Mouse (Mus musculus) G1E (cell line): ENCODE results near the gene Csrp2. TPM values are rescaled to one million over a fixed set of nuclear protein-coding genes. Genes with fewer than 3 reads are reported as not detected.

Source experiments
- ATAC-seq: 2 replicates; pipeline ENCODE4 v1.8.0; 2016; ENCODE audit warnings: mild to moderate bottlenecking; ENCODE audit not compliant: insufficient number of reproducible peaks, poor library complexity, low FRiP score, severe bottlenecking; ENCODE audit errors: extremely low read depth
- DNase-seq: peaks from one replicate; pipeline ENCODE4 v3.0.0; 2012; ENCODE audit warnings: low spot score
- H3K27me3 ChIP-seq: 2 replicates; pipeline ENCODE4 v1.6.1; 2012; ENCODE audit warnings: mild to moderate bottlenecking, low read length, inconsistent platforms; ENCODE audit not compliant: insufficient read depth
- H3K36me3 ChIP-seq: replicated peaks from 2 replicates; pipeline ENCODE3; 2012; ENCODE audit warnings: mild to moderate bottlenecking, inconsistent platforms
- H3K4me1 ChIP-seq: 2 replicates; pipeline ENCODE4 v1.6.1; 2012; ENCODE audit warnings: low read depth, low read length, inconsistent platforms, mixed read lengths; ENCODE audit not compliant: insufficient read depth
- H3K4me3 ChIP-seq: 2 replicates; pipeline ENCODE4 v1.5.1; 2012; ENCODE audit warnings: low read depth, mild to moderate bottlenecking, inconsistent platforms, low read length, moderate library complexity, mixed read lengths
- H3K9me3 ChIP-seq: replicated peaks from 2 replicates; pipeline ENCODE4 v1.6.1; 2012; ENCODE audit warnings: inconsistent platforms
- CTCF ChIP-seq: IDR thresholded peaks from 2 replicates; pipeline ENCODE4 v1.5.1; 2012; ENCODE audit warnings: low read depth, low read length, inconsistent platforms, mixed read lengths
- GATA1 ChIP-seq: IDR thresholded peaks from 2 replicates; pipeline ENCODE4 v1.6.1; 2012; ENCODE audit warnings: borderline replicate concordance, low read length, inconsistent platforms, mixed read lengths
- GATA2 ChIP-seq: IDR thresholded peaks from 2 replicates; pipeline ENCODE4 v1.6.1; 2012; ENCODE audit warnings: low read depth, low read length, inconsistent platforms, borderline replicate concordance
- POLR2AphosphoS5 ChIP-seq: IDR thresholded peaks from 2 replicates; pipeline ENCODE4 v1.6.1; 2012; ENCODE audit warnings: low read depth, low read length, inconsistent platforms; ENCODE audit not compliant: insufficient replicate concordance
- TAL1 ChIP-seq: conservative IDR thresholded peaks from 2 replicates; pipeline ENCODE4 v1.6.1; 2012; ENCODE audit warnings: low read depth, low read length, inconsistent platforms, mixed read lengths
- polyA plus RNA-seq: library from polyadenylated mRNA; stranded (reverse); fragments of >175 nt; gene quantifications from 2 replicates; pipeline ENCODE4 v1.2.3, GENCODE M21; 2012
- total RNA-seq, 2 experiments: library from RNA; stranded (forward) in 1 of 2; stranded (reverse) in 1 of 2; fragments of 200-1000 nt in 1 of 2; fragments of >200 nt in 1 of 2; fragmentation: Nextera tagmentation in 1 of 2; gene quantifications; 2 replicates each; pipeline ENCODE4 v1.2.3; 2014 to 2017

The Csrp2 gene
- total and polyA plus RNA-seq, 3 experiments, result 0.44 TPM; not detected in 2

- no peak for DNase-seq
- Histone ChIP-seq H3K36me3 (no peaks in the 10 kb centered on the region), H3K4me3 (no peak overlapping the region), H3K9me3 (peaks cover 2% of the 10 kb centered on the region; the same call in 1 of the 2 replicates), H3K27me3 (peaks cover 8% of the 10 kb centered on the region; the same call in 1 of the 2 replicates), H3K4me1 (no peaks in the 10 kb centered on the region)
- no peak for ATAC-seq
- no peak for TF ChIP-seq CTCF
- no peak for TF ChIP-seq GATA1
- no peak for TF ChIP-seq TAL1
- no peak for TF ChIP-seq GATA2
- TF ChIP-seq POLR2AphosphoS5, result no peak
These were observed 2.1 kb upstream of the Csrp2 start for GRCm38 (mm10) chr10:110917521-110917920.

DNA sequence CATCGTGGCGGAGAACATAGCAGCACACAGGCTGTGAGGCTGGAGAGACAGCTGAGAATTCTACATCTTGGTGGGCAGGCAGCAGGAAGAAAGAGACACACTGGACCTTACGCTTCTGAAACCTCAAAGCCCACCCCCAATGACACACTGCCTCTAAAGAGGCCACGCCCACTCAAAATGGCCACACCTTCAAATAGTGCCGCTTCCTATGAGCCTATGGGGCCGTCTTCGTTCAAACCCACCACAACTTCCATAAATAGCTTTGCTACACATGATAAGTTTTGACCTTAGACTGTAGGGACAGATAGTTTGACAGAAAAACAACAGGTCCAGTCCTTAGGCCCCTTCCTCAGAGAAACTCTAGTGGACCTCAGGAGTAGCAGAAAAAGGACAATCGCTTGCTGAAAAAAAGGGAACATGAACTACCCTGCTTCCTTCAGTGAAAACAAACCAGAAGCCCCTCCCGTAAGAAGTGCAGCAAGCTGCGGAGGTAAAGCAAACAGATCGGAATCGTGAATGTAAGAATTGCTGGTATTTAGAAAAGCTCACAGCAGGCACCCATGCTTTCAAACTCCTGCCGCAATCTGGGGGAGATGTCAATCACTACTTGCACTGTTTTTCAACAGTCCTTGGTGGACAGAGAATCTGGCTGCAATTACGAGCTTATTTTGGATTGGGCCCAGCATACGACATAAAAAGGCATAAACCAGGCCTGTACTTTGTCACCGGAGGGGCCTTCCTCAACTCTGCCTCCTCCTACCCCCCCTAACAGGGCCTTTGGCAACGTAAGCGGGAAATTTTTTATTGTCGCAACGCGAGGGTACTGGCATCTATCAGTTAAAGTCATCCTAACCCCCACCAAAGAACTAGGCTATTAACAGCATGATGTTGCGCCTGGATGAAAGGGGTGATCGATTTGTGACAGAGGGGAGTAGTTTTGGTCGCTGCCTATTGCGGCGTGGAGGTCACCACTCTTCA lies 886 bp upstream of the Csrp2 start:
- DNase-seq, result no peak
- no peak for TF ChIP-seq CTCF

DNA sequence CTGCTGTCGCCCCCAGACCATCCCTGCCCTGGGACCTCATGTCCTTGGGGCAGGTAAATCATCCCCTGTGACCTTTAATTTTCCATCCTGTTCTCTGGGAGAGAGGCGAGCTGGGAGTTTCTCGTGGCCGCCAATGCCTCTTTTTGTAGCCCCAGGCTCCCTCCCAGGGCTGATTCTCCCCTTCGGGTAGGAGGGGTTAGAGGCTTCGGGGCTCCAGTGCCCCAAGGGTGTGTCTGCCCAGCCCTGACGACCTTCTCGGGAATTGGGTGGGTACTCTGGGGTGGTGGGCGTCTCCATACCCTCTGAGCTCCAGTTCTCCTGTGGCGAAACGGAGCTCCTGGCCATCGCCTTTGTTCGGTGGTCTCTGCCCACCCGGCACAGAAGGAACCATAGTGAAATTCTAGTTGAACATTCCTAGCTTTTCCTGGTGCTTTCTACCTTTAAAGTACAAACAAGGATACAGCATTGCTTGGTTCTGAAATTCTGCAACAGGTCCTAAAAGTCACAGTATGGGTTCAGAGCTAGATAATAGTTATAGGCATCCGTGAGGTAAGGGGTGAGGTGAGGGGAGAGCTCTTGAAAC lies 870 bp downstream of the Csrp2 start:
- ATAC-seq (no peak), DNase-seq (no peak)
- no peaks in the 10 kb centered on the region for H3K4me1 ChIP-seq
- H3K9me3 ChIP-seq, result peaks cover 2% of the 10 kb centered on the region; the same call in 1 of the 2 replicates
- TF ChIP-seq TAL1, result no peak
- no peak for TF ChIP-seq GATA1
- no peak for TF ChIP-seq GATA2
- TF ChIP-seq CTCF, result no peak
- TF ChIP-seq POLR2AphosphoS5, result no peak
- peaks cover 8% of the 10 kb centered on the region; the same call in 1 of the 2 replicates for H3K27me3 ChIP-seq
- H3K36me3 ChIP-seq, result no peaks in the 10 kb centered on the region
- H3K4me3 ChIP-seq, result no peak overlapping the region

More for the DNA sequence above, 886 bp upstream of the Csrp2 start:
- Histone ChIP-seq H3K4me1 (no peaks in the 10 kb centered on the region), H3K9me3 (peaks cover 2% of the 10 kb centered on the region; the same call in 1 of the 2 replicates), H3K27me3 (peaks cover 8% of the 10 kb centered on the region; the same call in 1 of the 2 replicates), H3K36me3 (no peaks in the 10 kb centered on the region), H3K4me3 (no peak overlapping the region)
- ATAC-seq, result no peak

DNA sequence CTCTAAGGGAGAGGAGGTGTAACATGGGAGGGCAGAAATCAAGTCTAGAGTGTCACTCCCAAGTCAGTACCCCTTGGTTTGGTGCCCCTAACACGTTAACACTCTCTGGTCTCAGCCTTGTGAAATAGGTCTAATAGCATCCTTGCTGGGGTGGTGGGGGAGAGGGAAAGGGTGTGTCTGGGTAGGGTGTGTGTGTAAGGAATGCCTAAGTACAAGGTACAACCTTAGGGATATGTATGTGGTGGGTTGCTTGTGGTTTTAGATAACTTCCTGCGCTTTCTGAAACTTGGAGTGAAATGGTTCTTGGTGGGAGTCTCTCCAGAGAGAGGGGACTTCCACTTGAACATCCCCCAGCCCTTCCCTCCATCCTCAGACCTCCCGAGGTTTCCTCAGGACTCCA lies 2.3 kb downstream of the Csrp2 start:
- no peaks in the 10 kb centered on the region for H3K36me3 ChIP-seq
- peaks cover 8% of the 10 kb centered on the region; the same call in 1 of the 2 replicates for H3K27me3 ChIP-seq
- H3K4me1 ChIP-seq, result no peaks in the 10 kb centered on the region
- ATAC-seq, result no peak
- no peak overlapping the region for H3K4me3 ChIP-seq
- no peak for TF ChIP-seq TAL1
- no peak for TF ChIP-seq CTCF
- TF ChIP-seq GATA2, result no peak
- TF ChIP-seq GATA1, result no peak
- no peak for TF ChIP-seq POLR2AphosphoS5
- no peak for DNase-seq
- peaks cover 2% of the 10 kb centered on the region; the same call in 1 of the 2 replicates for H3K9me3 ChIP-seq

DNA sequence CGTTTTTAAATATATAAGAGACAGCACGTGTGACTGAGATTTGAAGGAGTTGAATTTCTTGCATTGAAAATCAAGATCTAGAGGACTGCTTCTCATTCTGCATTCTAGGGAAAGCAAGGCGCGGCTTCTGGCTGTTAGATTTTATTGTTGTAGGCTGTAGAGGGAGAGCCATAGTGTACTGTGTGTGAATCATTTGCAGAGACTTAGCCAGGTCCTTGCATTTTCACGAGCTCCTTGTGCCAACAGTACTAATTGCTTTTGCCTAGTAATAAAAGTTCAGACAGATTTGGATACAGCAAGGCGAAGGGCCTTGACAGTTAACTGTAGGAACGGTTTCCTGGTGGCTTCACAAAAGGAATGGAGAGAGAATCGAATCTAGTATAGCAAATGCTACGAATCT lies 3.0 kb downstream of the Csrp2 start:
- Histone ChIP-seq H3K4me1 (no peaks in the 10 kb centered on the region), H3K27me3 (peaks cover 9% of the 10 kb centered on the region; the same call in 1 of the 2 replicates), H3K9me3 (peaks cover 1% of the 10 kb centered on the region; the same call in 1 of the 2 replicates), H3K36me3 (no peaks in the 10 kb centered on the region), H3K4me3 (no peak overlapping the region)
- TF ChIP-seq GATA1, result no peak
- no peak for TF ChIP-seq GATA2
- no peak for TF ChIP-seq POLR2AphosphoS5
- TF ChIP-seq CTCF, result no peak
- no peak for TF ChIP-seq TAL1
- ATAC-seq, result no peak
- DNase-seq, result no peak

- H3K36me3 ChIP-seq, result no peaks in the 10 kb centered on the region
- ATAC-seq, result no peak
- TF ChIP-seq GATA1 (no peak), TAL1 (no peak), POLR2AphosphoS5 (no peak), CTCF (no peak), GATA2 (no peak)
- H3K27me3 ChIP-seq, result peaks cover 12% of the 10 kb centered on the region
- H3K4me1 ChIP-seq, result no peaks in the 10 kb centered on the region
- H3K9me3 ChIP-seq, result no peaks in the 10 kb centered on the region
- H3K4me3 ChIP-seq, result no peak overlapping the region
- no peak for DNase-seq
These were observed 7.9 kb downstream of the Csrp2 start for GRCm38 (mm10) chr10:110927491-110927890.
